Mouse (Mus musculus) erythroblast, embryonic 14.5 days (primary cell): ENCODE data around the gene Prss43. TPM values are rescaled to one million over a fixed set of nuclear protein-coding genes. Genes with fewer than 3 reads are reported as not detected.
"Not testable (repeated sequence)": the region's sequence is repeated elsewhere in the genome, so short reads cannot be mapped to it uniquely, and the experiment has no call there.

ENCODE experiments used
- H3K27me3 ChIP-seq: 2 replicates; pipeline ENCODE4 v1.6.1; 2012; ENCODE audit warnings: inconsistent platforms; ENCODE audit not compliant: control insufficient read depth
- H3K36me3 ChIP-seq: 2 replicates; pipeline ENCODE4 v1.6.1; 2012; ENCODE audit warnings: mild to moderate bottlenecking, inconsistent platforms; ENCODE audit not compliant: control insufficient read depth
- H3K4me1 ChIP-seq: 2 replicates; pipeline ENCODE4 v1.6.1; 2012; ENCODE audit warnings: inconsistent platforms; ENCODE audit not compliant: control insufficient read depth
- H3K4me3 ChIP-seq: replicated peaks from 2 replicates; pipeline ENCODE3; 2012; ENCODE audit warnings: moderate library complexity, mild to moderate bottlenecking, inconsistent platforms
- H3K9me3 ChIP-seq: 2 replicates; pipeline ENCODE4 v1.6.1; 2012; ENCODE audit warnings: low read length, inconsistent platforms, mixed read lengths; ENCODE audit not compliant: control insufficient read depth
- GATA1 ChIP-seq: IDR thresholded peaks from 2 replicates; pipeline ENCODE4 v1.6.1; 2012; ENCODE audit warnings: low read length, inconsistent platforms, mixed read lengths
- TAL1 ChIP-seq: IDR thresholded peaks from 3 replicates; pipeline ENCODE4 v1.6.1; 2012; ENCODE audit warnings: low read length, inconsistent platforms, mixed read lengths
- polyA plus RNA-seq: library from polyadenylated mRNA; stranded (reverse); fragments of >175 nt; gene quantifications from 2 replicates; pipeline ENCODE4 v1.2.3, GENCODE M21; 2012

Prss43 gene
- polyA plus RNA-seq, 1 experiment = not detected

DNA sequence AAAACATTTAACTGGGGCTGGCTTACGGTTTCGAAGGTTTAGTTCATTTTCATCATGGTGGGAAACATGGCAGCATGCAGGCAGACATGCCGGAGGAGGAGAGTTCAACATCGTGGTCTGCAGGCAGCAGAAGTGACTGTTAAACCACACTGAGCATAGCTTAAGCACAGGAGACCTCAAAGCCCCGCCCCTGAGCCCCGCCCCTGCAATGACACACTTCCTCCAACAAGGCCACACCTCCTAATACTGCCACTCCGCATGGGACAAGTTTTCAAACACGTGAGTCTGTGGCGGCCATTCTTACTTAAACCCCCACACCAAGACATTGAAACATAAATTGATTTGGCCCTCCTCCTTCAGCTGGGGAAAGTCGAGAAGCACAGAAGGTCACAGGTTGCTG is 29.5 kb upstream of the Prss43 start:
- TF ChIP-seq GATA1 = no peak
- no peak for TF ChIP-seq TAL1
- no peaks in the 10 kb centered on the region for H3K27me3 ChIP-seq
- no peak overlapping the region for H3K4me3 ChIP-seq
- H3K4me1 ChIP-seq = peaks cover 2% of the 10 kb centered on the region; the same call in 1 of the 2 replicates
- no peaks in the 10 kb centered on the region for H3K36me3 ChIP-seq
- H3K9me3 ChIP-seq = no peaks in the 10 kb centered on the region

- H3K4me3 ChIP-seq = no peak within 1 kb of the TSS
- H3K27me3 ChIP-seq = no peaks in the 10 kb centered on the region
- TF ChIP-seq GATA1 (no peak), TAL1 (no peak)
- no peaks in the 10 kb centered on the region for H3K9me3 ChIP-seq
- peaks cover 2% of the 10 kb centered on the region; the same call in 1 of the 2 replicates for H3K4me1 ChIP-seq
- no peaks in the 10 kb centered on the region for H3K36me3 ChIP-seq
Observed at GRCm38 (mm10) chr9:110797866-110798265, 28.6 kb upstream of the Prss43 start, which contains the start of gene Prss42. Gene Prss42 (plus strand): TSS chr9:110798166.

- H3K36me3 ChIP-seq = no peaks in the 10 kb centered on the region
Observed at GRCm38 (mm10) chr9:110800834-110801479, 25.5 kb upstream of the Prss43 start.

DNA sequence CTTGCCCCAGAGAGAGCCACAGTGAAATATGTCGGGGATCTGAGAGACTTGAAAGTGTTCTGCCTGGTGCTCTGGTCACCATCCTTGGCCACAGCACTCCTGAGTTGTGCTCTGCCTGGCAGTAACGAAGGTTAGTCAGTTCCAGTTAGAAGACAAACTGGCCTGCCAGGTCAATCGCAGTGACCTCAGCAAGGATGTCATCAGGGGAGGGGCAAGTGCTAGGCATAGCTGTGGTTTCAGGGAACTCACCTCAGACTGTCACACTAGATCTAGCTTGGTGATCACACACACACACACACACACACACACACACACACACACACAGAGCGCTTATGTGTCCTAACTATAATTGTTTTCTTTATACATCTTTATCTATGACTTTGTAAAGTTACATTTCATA is 23.2 kb upstream of the Prss43 start:
- Histone ChIP-seq H3K36me3 (no peaks in the 10 kb centered on the region), H3K27me3 (no peaks in the 10 kb centered on the region), H3K9me3 (no peaks in the 10 kb centered on the region), H3K4me3 (no peak overlapping the region), H3K4me1 (no peaks in the 10 kb centered on the region)
- TF ChIP-seq GATA1 (no peak), TAL1 (no peak)

More at GRCm38 (mm10) chr9:110800834-110801479, 25.5 kb upstream of the Prss43 start:
- Histone ChIP-seq H3K9me3 (no peaks in the 10 kb centered on the region), H3K4me3 (no peak overlapping the region), H3K27me3 (no peaks in the 10 kb centered on the region), H3K4me1 (no peaks in the 10 kb centered on the region)
- TF ChIP-seq GATA1 = no peak
- TF ChIP-seq TAL1 = no peak

DNA sequence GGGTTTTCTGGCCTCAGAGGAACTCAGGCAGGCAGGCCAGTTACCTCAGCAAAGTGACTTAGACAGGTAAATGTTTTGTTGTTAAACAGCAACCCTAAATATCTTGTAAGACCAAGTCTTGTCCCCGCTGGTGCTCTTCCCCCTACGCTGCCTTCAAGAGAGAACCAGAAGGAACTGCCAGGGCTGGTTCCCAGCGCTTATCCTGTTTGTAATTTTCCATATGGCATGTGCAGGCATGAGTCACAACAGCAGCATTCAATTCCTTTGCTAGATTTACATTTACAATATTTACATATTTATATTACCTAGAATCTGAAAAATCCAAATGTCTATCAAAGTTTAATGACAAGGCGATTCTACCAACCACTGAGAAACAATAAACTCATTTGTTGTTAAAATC is 16.4 kb upstream of the Prss43 start:
- H3K4me1 ChIP-seq = peaks cover 3% of the 10 kb centered on the region
- H3K9me3 ChIP-seq = no peaks in the 10 kb centered on the region
- no peak for TF ChIP-seq TAL1
- no peak for TF ChIP-seq GATA1
- no peak overlapping the region for H3K4me3 ChIP-seq
- no peaks in the 10 kb centered on the region for H3K36me3 ChIP-seq
- peaks cover 5% of the 10 kb centered on the region for H3K27me3 ChIP-seq

DNA sequence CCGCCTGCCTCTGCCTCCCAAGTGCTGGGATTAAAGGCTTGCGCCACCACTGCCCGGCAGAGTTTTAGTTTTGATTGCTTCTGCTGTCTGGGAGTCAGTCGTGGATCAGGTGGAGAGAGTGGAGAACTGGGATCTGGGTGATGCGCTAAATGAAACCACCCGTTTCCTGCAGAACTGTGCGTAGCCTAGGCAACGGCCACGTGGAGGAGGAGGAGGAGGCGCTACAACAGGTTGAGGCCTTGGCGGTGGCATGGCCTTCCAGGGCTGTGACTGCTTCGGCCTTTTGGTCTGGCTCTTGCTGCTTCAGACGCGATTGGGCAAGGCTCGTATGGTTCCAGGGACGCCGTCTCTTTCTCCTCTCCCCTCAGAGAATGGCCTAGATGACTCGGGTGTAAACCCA is 12.7 kb upstream of the Prss43 start, which contains the start of gene Prss44:
TSS of gene Prss44 (plus strand) at position 206 of the 400 bp plus-strand sequence.
- TF ChIP-seq TAL1 (no peak), GATA1 (no peak)
- no peaks in the 10 kb centered on the region for H3K9me3 ChIP-seq
- H3K36me3 ChIP-seq = no peaks in the 10 kb centered on the region

DNA sequence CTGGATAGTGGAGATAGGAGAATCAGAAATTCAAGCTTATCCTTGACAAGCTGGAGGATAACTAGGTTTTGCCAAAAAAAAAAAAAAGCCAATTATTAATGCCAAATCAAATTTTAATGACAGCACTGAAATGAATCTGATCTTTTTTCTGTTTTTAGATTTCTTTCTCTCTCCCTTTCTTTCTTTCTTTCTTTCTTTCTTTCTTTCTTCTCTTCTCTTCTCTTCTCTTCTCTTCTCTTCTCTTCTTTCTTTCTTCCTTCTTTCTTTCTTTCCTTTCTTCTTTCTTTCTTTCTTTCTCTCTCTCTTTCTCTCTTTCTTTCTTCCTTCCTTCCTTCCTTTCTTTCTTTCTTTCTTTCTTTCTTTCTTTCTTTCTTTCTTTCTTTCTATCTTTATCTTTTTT is 5.9 kb upstream of the Prss43 start:
- H3K9me3 ChIP-seq, H3K4me3 ChIP-seq, H3K4me1 ChIP-seq, H3K27me3 ChIP-seq, H3K36me3 ChIP-seq: not testable (repeated sequence)

More for the DNA sequence above, 12.7 kb upstream of the Prss43 start, which contains the start of gene Prss44:
- Histone ChIP-seq H3K4me3 (no peak within 1 kb of the TSS), H3K27me3 (peaks cover 5% of the 10 kb centered on the region), H3K4me1 (peaks cover 3% of the 10 kb centered on the region)

GRCm38 (mm10) chr9:110821436-110821835 is 5.1 kb upstream of the Prss43 start:
- Histone ChIP-seq H3K4me1 (no peaks in the 10 kb centered on the region), H3K27me3 (no peaks in the 10 kb centered on the region; the same call in 1 of the 2 replicates), H3K4me3 (no peak overlapping the region), H3K36me3 (no peaks in the 10 kb centered on the region), H3K9me3 (no peaks in the 10 kb centered on the region)
- TF ChIP-seq TAL1 (no peak), GATA1 (no peak)

- TF ChIP-seq TAL1 (no peak), GATA1 (no peak)
- Histone ChIP-seq H3K4me3 (no peak overlapping the region), H3K9me3 (no peaks in the 10 kb centered on the region), H3K4me1 (no peaks in the 10 kb centered on the region), H3K27me3 (0 out of 2 replicates have a peak, but pooled peaks cover 2% of the 10 kb centered on the region), H3K36me3 (no peaks in the 10 kb centered on the region)
Observed at GRCm38 (mm10) chr9:110825426-110825825, 1.1 kb upstream of the Prss43 start.

DNA sequence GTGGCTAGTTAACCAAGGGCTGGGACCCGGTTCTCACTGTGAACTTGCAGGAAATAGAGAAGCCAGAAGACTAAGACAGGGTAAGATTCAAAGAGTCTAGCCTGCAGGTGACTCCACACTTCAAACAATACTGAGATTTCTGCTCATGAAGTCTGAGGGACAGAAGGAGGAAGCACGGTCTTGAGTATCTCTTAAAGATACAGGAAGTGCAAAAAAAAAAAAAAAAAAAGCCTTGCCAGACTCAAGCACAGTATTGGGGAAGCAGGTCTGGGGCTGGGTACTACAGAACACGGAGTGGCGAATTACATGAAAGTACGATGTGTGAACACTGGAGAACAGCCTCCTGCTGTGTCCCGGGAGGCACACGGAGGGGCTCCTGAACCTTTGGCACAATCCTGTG is 658 bp upstream of the Prss43 start:
- H3K36me3 ChIP-seq = no peaks in the 10 kb centered on the region
- no peaks in the 10 kb centered on the region for H3K4me1 ChIP-seq
- H3K9me3 ChIP-seq = no peaks in the 10 kb centered on the region
- TF ChIP-seq TAL1 = no peak
- TF ChIP-seq GATA1 = no peak
- H3K4me3 ChIP-seq = no peak overlapping the region
- 0 out of 2 replicates have a peak, but pooled peaks cover 2% of the 10 kb centered on the region for H3K27me3 ChIP-seq
